In the genomic region with DNA sequence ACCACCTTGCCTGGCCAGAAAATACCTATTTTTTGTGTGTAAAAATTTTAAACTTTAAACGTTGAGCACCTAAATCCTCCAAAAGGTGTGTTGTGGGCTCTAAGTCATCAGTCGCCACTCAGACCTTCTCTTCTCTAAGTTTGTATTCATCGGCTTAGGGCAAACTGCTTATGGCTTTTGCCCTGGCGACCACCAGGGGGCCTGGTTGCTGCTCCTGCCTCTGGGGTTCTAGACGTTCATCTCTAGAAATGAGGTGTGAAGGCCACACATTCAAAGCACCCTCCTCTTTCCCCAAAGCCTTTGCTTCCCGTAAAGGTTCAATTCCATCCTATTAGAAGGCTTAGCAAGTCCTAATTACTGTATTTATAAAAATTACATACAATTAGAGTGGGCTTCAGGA, we compare ENCODE assay signal across 8 mouse cellular contexts.
DNase-seq lines count a peak whose midpoint lies in the region.

No protein-coding gene starts in this region.

- intact Hi-C loops in heart, postnatal 36 days (cut with DNase I) = no loop called here

- DNase-seq in heart, postnatal 4 days = peak; percentile 23
- no peak for DNase-seq in heart, adult 11 months
- DNase-seq in retina, embryonic 14.5 days (ENCODE audit: low spot score) = peak; percentile 35
- no peak for DNase-seq in retina, postnatal 1 day
- DNase-seq in induced T-regulatory cell, adult 2 months (ENCODE audit: low read depth) = peak; percentile 30
- peak; percentile 84 for DNase-seq in thymus, postnatal 4 days
- DNase-seq in heart, postnatal 36 days = no peak
- no peak for DNase-seq in heart, adult 9 months (ENCODE audit: low spot score in 2 of 2)

Comparison
In these comparisons a context has a peak if more than half of its experiments do, and no peak if none do; other contexts are left out.
1. DNase-seq: peak in heart, postnatal 4 days (single experiment), retina, embryonic 14.5 days (single experiment), induced T-regulatory cell, adult 2 months (single experiment) and thymus, postnatal 4 days (single experiment); none in heart, adult 11 months (single experiment), retina, postnatal 1 day (single experiment), heart, postnatal 36 days (0 of 2) and heart, adult 9 months (0 of 2).